Mouse (Mus musculus) ES-E14 (cell line): ENCODE results near the gene Ankle1. TPM values are rescaled to one million over a fixed set of nuclear protein-coding genes. Genes with fewer than 3 reads are reported as not detected.

Source experiments
- DNase-seq: peaks from one replicate; pipeline ENCODE4 v3.0.0-alpha.2; 2013; ENCODE audit warnings: low read depth, low spot score
- H3K27ac ChIP-seq: 2 replicates; pipeline ENCODE4 v1.5.1; 2012; ENCODE audit warnings: low read depth, mild to moderate bottlenecking, low read length, moderate library complexity, mixed read lengths; ENCODE audit not compliant: poor library complexity, insufficient read depth, severe bottlenecking
- H3K36me3 ChIP-seq: 2 replicates; pipeline ENCODE4 v1.6.1; 2012; ENCODE audit warnings: mild to moderate bottlenecking, low read length, moderate library complexity, mixed read lengths; ENCODE audit not compliant: control insufficient read depth, poor library complexity, insufficient read depth, severe bottlenecking
- H3K4me1 ChIP-seq, 2 experiments: fragments of 150-350 bp in 1 of 2; sonication (generic) in 1 of 2; 2 replicates each; pipeline ENCODE4 v1.6.1; 2012; ENCODE audit warnings: low read length in 2 of 2, mild to moderate bottlenecking in 1 of 2, mixed read lengths in 1 of 2; ENCODE audit not compliant: control insufficient read depth in 2 of 2, insufficient read depth in 2 of 2, poor library complexity in 1 of 2
- H3K4me3 ChIP-seq, 2 experiments: fragments of 150-350 bp in 1 of 2; sonication (generic) in 1 of 2; 2 replicates each; pipeline ENCODE4 v1.5.1; 2012; ENCODE audit warnings: low read length in 2 of 2, low read depth in 1 of 2, mild to moderate bottlenecking in 1 of 2, mixed read lengths in 1 of 2; ENCODE audit not compliant: insufficient read depth in 1 of 2, poor library complexity in 1 of 2, severe bottlenecking in 1 of 2
- H3K9ac ChIP-seq: 2 replicates; pipeline ENCODE4 v1.6.1; 2012; ENCODE audit warnings: low read depth, mild to moderate bottlenecking, low read length, mixed read lengths; ENCODE audit not compliant: poor library complexity, insufficient read depth, severe bottlenecking
- H3K9me3 ChIP-seq: fragments of 150-350 bp; sonication (generic); 2 replicates; pipeline ENCODE4 v1.6.1; 2012; ENCODE audit warnings: low read depth, mild to moderate bottlenecking, low read length; ENCODE audit not compliant: control insufficient read depth, insufficient read depth
- CHD2 ChIP-seq: IDR thresholded peaks from 2 replicates; pipeline ENCODE4 v1.6.1; 2014; ENCODE audit warnings: mild to moderate bottlenecking, low read depth, low read length, inconsistent platforms
- HCFC1 ChIP-seq: IDR thresholded peaks from 2 replicates; pipeline ENCODE4 v1.6.1; 2012; ENCODE audit warnings: low read length, inconsistent platforms, borderline replicate concordance; ENCODE audit not compliant: insufficient read depth
- MAFK ChIP-seq: IDR thresholded peaks from 2 replicates; pipeline ENCODE4 v1.6.1; 2014; ENCODE audit warnings: mild to moderate bottlenecking, low read depth, low read length, inconsistent platforms; ENCODE audit not compliant: insufficient read depth
- ZC3H11A ChIP-seq: IDR thresholded peaks from 2 replicates; pipeline ENCODE4 v1.6.1; 2012; ENCODE audit warnings: low read depth, mild to moderate bottlenecking, inconsistent platforms, low read length, borderline replicate concordance
- ZNF384 ChIP-seq: IDR thresholded peaks from 2 replicates; pipeline ENCODE4 v1.6.1; 2012; ENCODE audit warnings: low read depth, low read length, inconsistent platforms
- in situ Hi-C, 2 experiments: fragments of 600-800 bp; cut with MboI; formaldehyde crosslinking; loops; one replicate each; pipeline ENCODE4 v1.15.1; 2025; ENCODE audit warnings: low sequenced_read_pairs in 2 of 2, inconsistent platforms in 1 of 2; ENCODE audit not compliant: unreplicated experiment in 2 of 2
- total RNA-seq: library from RNA; depleted of rRNA; stranded (reverse); fragments of 300-350 nt; gene quantifications from 2 replicates; pipeline ENCODE4 v1.2.3, GENCODE M21; 2012

Ankle1 gene
- total RNA-seq, 1 experiment: 28.9 TPM

DNA sequence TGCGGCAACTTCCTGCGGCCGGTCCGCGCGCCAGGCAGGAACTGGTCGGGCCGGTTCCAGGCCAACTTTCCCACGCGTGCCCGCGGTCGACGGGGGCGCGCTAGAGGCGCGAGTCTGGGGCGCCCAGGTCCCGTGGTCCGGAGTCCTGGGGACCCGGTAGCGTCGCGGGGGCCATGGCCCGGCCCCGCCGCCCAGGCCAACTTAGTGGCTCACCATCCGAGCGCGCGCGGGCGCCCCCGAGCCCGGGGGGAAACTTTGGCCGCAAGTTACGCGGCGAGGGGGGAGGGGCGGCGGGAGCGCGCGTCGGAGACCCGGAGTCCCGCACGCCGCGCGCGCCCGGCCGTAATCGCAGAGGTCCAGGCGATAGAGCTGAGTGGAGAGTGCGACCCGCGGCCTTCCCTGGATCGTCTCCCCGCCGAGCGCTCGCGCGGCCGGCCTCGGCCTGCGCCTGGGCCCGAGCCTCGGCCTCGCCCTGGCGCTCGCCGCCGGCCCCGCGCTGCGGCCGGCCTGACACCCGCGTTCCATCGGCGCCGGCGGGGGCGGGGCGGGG lies 24.3 kb upstream of the Ankle1 start, which contains the start of gene Nr2f6:
TSS of gene Nr2f6 (minus strand) at position 540 of the 550 bp plus-strand sequence.
- Histone ChIP-seq H3K9ac (peak within 1 kb of the TSS; percentile 89), H3K9me3 (no peaks in the 10 kb centered on the region), H3K36me3 (peaks cover 2% of the 10 kb centered on the region; the same call in 1 of the 2 replicates), H3K27ac (peak within 1 kb of the TSS; percentile 86), H3K4me1 (peaks cover 5 to 29% of the 10 kb centered on the region in 2 experiments), H3K4me3 (peak within 1 kb of the TSS; percentile 81 to 91)
- in situ Hi-C loops: no loop called here
- TF ChIP-seq ZNF384: no peak
- TF ChIP-seq CHD2: no peak
- DNase-seq: no peak

DNA sequence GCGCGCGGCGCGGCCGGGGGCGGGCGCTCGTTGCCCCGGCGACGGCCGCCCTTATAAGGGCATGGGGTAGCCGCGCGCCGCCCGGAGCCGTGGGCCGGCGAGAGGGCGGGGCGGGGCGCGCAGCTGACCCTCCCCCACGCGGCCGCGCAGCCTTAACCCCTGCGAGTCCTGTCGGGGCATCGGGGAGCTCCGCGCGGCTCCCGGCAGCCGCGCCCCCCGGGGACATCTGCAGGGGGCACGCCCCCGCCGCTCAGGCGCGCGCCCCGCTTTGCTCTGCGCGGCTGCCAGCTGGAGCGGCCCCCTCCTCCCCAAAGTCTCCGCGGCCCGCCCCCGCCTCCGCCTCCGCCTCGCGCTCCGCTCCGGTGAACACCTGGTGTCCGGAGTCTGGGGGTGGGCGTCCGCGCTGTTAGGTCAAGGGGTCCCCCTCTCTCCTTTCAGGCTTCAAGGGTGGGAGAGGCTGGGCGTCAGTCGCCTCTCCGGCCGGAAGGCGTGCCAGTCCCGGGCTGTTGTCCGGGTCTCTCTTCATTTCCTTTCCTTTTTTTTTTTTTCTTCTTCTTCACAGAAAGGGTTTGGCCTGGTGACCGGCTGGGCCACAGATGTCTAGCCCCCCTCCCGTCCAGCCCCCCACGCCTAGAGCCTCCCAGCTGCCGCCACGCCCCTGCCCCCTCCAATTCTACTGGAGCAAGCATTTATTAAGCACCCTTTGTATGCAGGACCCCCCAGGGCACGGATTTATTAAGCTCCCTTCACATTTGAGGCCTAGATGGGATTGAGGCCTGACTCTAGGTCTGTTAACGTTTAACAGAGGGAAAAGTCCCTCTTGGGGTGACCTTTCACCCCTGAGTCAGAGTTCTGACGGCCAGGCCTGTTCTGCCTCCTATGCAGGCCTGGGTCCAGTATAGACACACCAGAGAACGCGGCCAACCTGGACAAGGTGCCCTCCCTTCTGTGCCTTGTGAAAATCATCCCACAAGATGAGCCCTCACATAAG lies 23.5 kb upstream of the Ankle1 start:
- Histone ChIP-seq H3K9ac (peak overlapping the region; percentile 54; the same call in 1 of the 2 replicates), H3K36me3 (peaks cover 2% of the 10 kb centered on the region; the same call in 1 of the 2 replicates), H3K27ac (peak overlapping the region; percentile 75; the same call in 1 of the 2 replicates), H3K4me1 (peaks cover 10 to 30% of the 10 kb centered on the region in 2 experiments), H3K4me3 (peak overlapping the region; percentile 81 to 91), H3K9me3 (no peaks in the 10 kb centered on the region)
- TF ChIP-seq MAFK: no peak
- TF ChIP-seq CHD2: no peak
- peak; percentile 78 for TF ChIP-seq ZNF384
- TF ChIP-seq HCFC1: no peak
- TF ChIP-seq ZC3H11A: no peak
- in situ Hi-C loops: no loop called here
- DNase-seq: no peak

DNA sequence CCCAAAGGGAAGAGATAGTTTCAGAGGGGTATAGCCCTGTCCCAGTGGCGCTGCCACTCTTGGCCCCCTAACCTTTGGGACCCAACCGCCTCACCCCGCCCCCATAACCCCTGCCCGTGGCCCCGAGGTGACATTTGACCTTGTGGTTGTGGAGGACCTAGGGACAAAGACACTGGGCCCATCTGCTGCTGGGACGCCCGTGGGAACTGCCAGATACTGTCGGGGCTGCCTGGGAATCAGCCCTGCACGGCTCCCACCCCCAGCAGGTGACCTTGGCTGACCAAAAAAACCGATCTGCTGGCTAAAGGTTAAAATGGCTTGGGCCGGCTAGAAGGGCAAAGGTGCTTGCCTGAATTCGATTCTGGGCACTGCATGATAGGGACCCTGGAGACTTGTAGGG lies 22.4 kb upstream of the Ankle1 start:
- H3K9ac ChIP-seq: no peak overlapping the region
- H3K9me3 ChIP-seq: no peaks in the 10 kb centered on the region
- no peak for DNase-seq
- H3K27ac ChIP-seq: peak overlapping the region; percentile 58; the same call in 1 of the 2 replicates
- in situ Hi-C loops: no loop called here
- H3K36me3 ChIP-seq: no peaks in the 10 kb centered on the region; the same call in 1 of the 2 replicates
- peaks cover 10 to 34% of the 10 kb centered on the region in 2 experiments for H3K4me1 ChIP-seq
- TF ChIP-seq CHD2: no peak
- no peak for TF ChIP-seq MAFK
- TF ChIP-seq HCFC1: no peak
- no peak for TF ChIP-seq ZC3H11A
- no peak for TF ChIP-seq ZNF384
- no peak overlapping the region for H3K4me3 ChIP-seq

DNA sequence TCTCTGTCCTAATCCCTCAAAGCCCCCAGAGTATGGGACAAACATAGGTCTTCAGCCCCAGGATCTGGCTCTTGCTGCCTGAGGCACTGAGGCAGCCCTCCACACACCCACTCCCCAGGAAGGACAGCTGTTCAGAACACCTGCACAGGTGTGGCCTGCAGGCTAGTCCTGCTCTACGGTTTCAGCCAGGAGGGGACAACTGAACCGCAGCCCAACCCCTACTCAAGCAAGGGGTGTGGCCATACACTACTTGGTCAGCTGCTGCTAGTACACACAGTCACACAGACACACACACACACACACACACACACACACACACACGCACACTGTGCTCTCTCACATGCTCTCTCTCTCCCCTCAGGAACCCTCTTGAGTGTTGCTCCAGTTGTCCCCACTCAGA lies 21.9 kb upstream of the Ankle1 start:
- peak overlapping the region; percentile 58; the same call in 1 of the 2 replicates for H3K27ac ChIP-seq
- in situ Hi-C loops: no loop called here
- H3K4me1 ChIP-seq: peaks cover 10 to 34% of the 10 kb centered on the region in 2 experiments

More for the DNA sequence above, 21.9 kb upstream of the Ankle1 start:
- no peak for TF ChIP-seq CHD2
- TF ChIP-seq ZNF384: no peak
- no peak for TF ChIP-seq HCFC1
- TF ChIP-seq ZC3H11A: no peak
- TF ChIP-seq MAFK: no peak
- Histone ChIP-seq H3K9me3 (no peaks in the 10 kb centered on the region), H3K9ac (no peak overlapping the region), H3K36me3 (no peaks in the 10 kb centered on the region; the same call in 1 of the 2 replicates), H3K4me3 (no peak overlapping the region)
- no peak for DNase-seq
